Mouse (Mus musculus) hindbrain, postnatal 0 days (tissue): Measurements from ENCODE around the gene Il17ra. TPM values are rescaled to one million over a fixed set of nuclear protein-coding genes. Genes with fewer than 3 reads are reported as not detected.

ENCODE experiments used
- ATAC-seq: fragments of 200-750 bp; cut with Nextera tagmentation; 2 replicates; pipeline ENCODE4 v1.8.0; 2017; ENCODE audit warnings: mild to moderate bottlenecking, moderate TSS enrichment, moderate library complexity
- DNase-seq: peaks from one replicate; pipeline ENCODE4 v3.0.0-alpha.2; 2015; ENCODE audit warnings: low spot score
- H3K27ac ChIP-seq: fragments of 300-500 bp; sonication (generic); 2 replicates; pipeline ENCODE4 v1.5.1; 2014; ENCODE audit warnings: mild to moderate bottlenecking
- H3K27me3 ChIP-seq: fragments of 300-500 bp; sonication (generic); 2 replicates; pipeline ENCODE4 v1.6.1; 2014; ENCODE audit warnings: low read length, mixed read lengths; ENCODE audit not compliant: insufficient read depth
- H3K36me3 ChIP-seq: fragments of 300-500 bp; sonication (generic); 2 replicates; pipeline ENCODE4 v1.6.1; 2014; ENCODE audit warnings: low read length, mixed read lengths; ENCODE audit not compliant: insufficient read depth
- H3K4me1 ChIP-seq: fragments of 300-500 bp; sonication (generic); 2 replicates; pipeline ENCODE4 v1.6.1; 2014; ENCODE audit warnings: antibody characterized with exemption, low read length, mixed read lengths; ENCODE audit not compliant: insufficient read depth
- H3K4me2 ChIP-seq: fragments of 300-500 bp; sonication (generic); 2 replicates; pipeline ENCODE4 v1.6.1; 2014; ENCODE audit warnings: low read depth, mild to moderate bottlenecking, low read length, moderate library complexity, mixed read lengths
- H3K4me3 ChIP-seq: fragments of 300-500 bp; sonication (generic); 2 replicates; pipeline ENCODE4 v1.5.1; 2014; ENCODE audit warnings: low read length
- H3K9ac ChIP-seq: fragments of 300-500 bp; sonication (generic); replicated peaks from 2 replicates; pipeline ENCODE4 v1.6.1; 2014; ENCODE audit warnings: mild to moderate bottlenecking, low read length, moderate library complexity, mixed read lengths
- H3K9me3 ChIP-seq: fragments of 300-500 bp; sonication (generic); 2 replicates; pipeline ENCODE4 v1.6.1; 2016; ENCODE audit warnings: low read length, mixed read lengths
- CTCF ChIP-seq: IDR thresholded peaks from 2 replicates; pipeline ENCODE4 v1.5.1; 2016; ENCODE audit warnings: antibody characterized with exemption, control low read depth, low read depth
- WGBS: fragments of 180-500 bp; shearing (Covaris S2); extraction: QIAGEN DNeasy Blood & Tissue Kit; methylation state at CpG from one replicate; pipeline ENCODE4 v1.1.7; 2014; 5-methylcytosine and 5-hydroxymethylcytosine counted together
- polyA plus RNA-seq: library from polyadenylated mRNA; unstranded; fragments of >200 nt; fragmentation: Nextera tagmentation; extraction: Ambion mirVana; gene quantifications from 2 replicates; pipeline ENCODE4 v1.2.1, GENCODE M21; 2015
- total RNA-seq: library from RNA; depleted of rRNA; stranded (reverse); fragments of >200 nt; gene quantifications from 2 replicates; pipeline ENCODE4 v1.2.3, GENCODE M21; 2014; rRNA removed

Il17ra gene
- total and polyA plus RNA-seq, 2 experiments from 2014 or later, result 5.8 to 10.6 TPM

GRCm38 (mm10) chr6:120536337-120536736 lies 73.3 kb downstream of the Il17ra start:
- Histone ChIP-seq H3K9me3 (no peaks in the 10 kb centered on the region), H3K4me2 (no peak overlapping the region), H3K9ac (no peak overlapping the region), H3K27me3 (no peaks in the 10 kb centered on the region), H3K27ac (no peak overlapping the region), H3K36me3 (no peaks in the 10 kb centered on the region), H3K4me3 (no peak overlapping the region), H3K4me1 (peaks cover 3% of the 10 kb centered on the region; the same call in 1 of the 2 replicates)
- ATAC-seq, result no peak
- TF ChIP-seq CTCF, result no peak
- 85% methylated on average over 2 of the region's 2 CpGs for WGBS
- DNase-seq, result no peak

Other genes with a start within 250 kb of the Il17ra start
- gene D330020A13Rik, start 168.9 kb upstream of the Il17ra start, total RNA-seq, result 0.52 TPM in 1 of 2 replicates, not detected in the other
- gene D330020A13Rik, start 168.9 kb upstream of the Il17ra start, polyA plus RNA-seq, result not detected in 2 replicates
- gene B4galnt3, start 168.7 kb upstream of the Il17ra start, total RNA-seq, result 1.5 and 2.1 TPM in 2 replicates
- gene B4galnt3, start 168.7 kb upstream of the Il17ra start, polyA plus RNA-seq, result 0.26 and 0.31 TPM in 2 replicates
- 18.5 and 23.4 TPM in 2 replicates for gene Kdm5a, start 99.1 kb upstream of the Il17ra start, total RNA-seq
- 23.0 and 24.7 TPM in 2 replicates for gene Kdm5a, start 99.1 kb upstream of the Il17ra start, polyA plus RNA-seq
- gene Ccdc77, start 98.9 kb upstream of the Il17ra start, total RNA-seq, result 4.7 and 6.9 TPM in 2 replicates
- 9.7 and 10.2 TPM in 2 replicates for gene Ccdc77, start 98.9 kb upstream of the Il17ra start, polyA plus RNA-seq
- 25.9 and 31.9 TPM in 2 replicates for gene Tmem121b, start 30.6 kb downstream of the Il17ra start, total RNA-seq
- gene Tmem121b, start 30.6 kb downstream of the Il17ra start, polyA plus RNA-seq, result 2.3 and 2.5 TPM in 2 replicates
- gene Hdhd5, start 68.1 kb downstream of the Il17ra start, total RNA-seq, result 38.2 and 38.9 TPM in 2 replicates
- 19.1 and 19.8 TPM in 2 replicates for gene Hdhd5, start 68.1 kb downstream of the Il17ra start, polyA plus RNA-seq
- 13.2 and 16.9 TPM in 2 replicates for gene Cecr2, start 203.1 kb downstream of the Il17ra start, total RNA-seq
- 2.9 and 3.4 TPM in 2 replicates for gene Cecr2, start 203.1 kb downstream of the Il17ra start, polyA plus RNA-seq